Mouse (Mus musculus): ENCODE measurements at regions not wholly inside any gene's neighbourhood (a gene's known extent, or its start where the extent isn't known, plus 50 kb on each side); places are given as distances from the start of the nearest gene placed in this dataset.

DNA sequence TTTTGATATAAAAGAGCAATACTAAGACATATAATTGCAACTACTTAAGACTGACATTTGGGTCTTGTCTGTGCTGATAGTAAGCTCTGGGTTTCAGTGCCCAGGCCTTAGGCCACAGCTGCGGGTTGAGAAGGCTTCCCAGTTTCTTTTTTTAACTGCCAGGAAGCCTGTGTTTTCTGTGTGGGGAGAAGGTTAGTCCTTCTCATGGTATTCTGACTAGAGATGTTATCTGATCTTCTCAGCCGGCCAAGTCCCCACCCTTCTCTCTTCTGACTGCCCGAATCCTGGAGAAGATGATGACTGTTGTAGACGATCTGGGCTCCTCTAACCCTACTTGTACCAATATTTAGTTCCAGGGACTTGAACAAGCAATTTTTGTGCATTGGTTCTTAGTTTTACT lies 80.7 kb upstream of the Ednra start:
- no peak for TF ChIP-seq CTCF (IDR thresholded peaks at IDR 0.05; ENCODE audit: low read depth, low read length)
- no peak for TF ChIP-seq POLR2A (IDR thresholded peaks at IDR 0.05; ENCODE audit: extremely low read depth, insufficient read depth, low read length)
